Mouse (Mus musculus) MEL (cell line): ENCODE measurements at regions not wholly inside any gene's neighbourhood (a gene's known extent, or its start where the extent isn't known, plus 50 kb on each side); places are given as distances from the start of the nearest gene placed in this dataset.

ENCODE experiments used
- DNase-seq: peaks from one replicate; pipeline ENCODE4 v3.0.0; 2011; ENCODE audit warnings: low read depth, low spot score
- H3K27ac ChIP-seq: 2 replicates; pipeline ENCODE4 v1.5.1; 2012; ENCODE audit warnings: low read depth, mild to moderate bottlenecking, control low read depth, low read length, moderate library complexity; ENCODE audit not compliant: control insufficient read depth
- H3K27me3 ChIP-seq, 2 experiments: fragments of 150-350 bp in 1 of 2; sonication (generic) in 1 of 2; 2 replicates each; pipeline ENCODE4 v1.6.1; 2012; ENCODE audit warnings: low read length in 2 of 2, mild to moderate bottlenecking in 2 of 2, improper control_type of control experiment in 1 of 2, moderate library complexity in 1 of 2; ENCODE audit not compliant: insufficient read depth in 2 of 2, control insufficient read depth in 1 of 2
- H3K36me3 ChIP-seq, 2 experiments: 2 replicates each; pipeline ENCODE4 v1.6.1; 2012 to 2014; ENCODE audit warnings: low read length in 2 of 2, improper control_type of control experiment in 1 of 2, inconsistent platforms in 1 of 2, mild to moderate bottlenecking in 1 of 2; ENCODE audit not compliant: insufficient read depth in 2 of 2, control insufficient read depth in 1 of 2
- H3K4me1 ChIP-seq, 2 experiments: fragments of 150-350 bp in 1 of 2; sonication (generic) in 1 of 2; 2 replicates each; pipeline ENCODE4 v1.6.1; 2012; ENCODE audit warnings: low read length in 2 of 2, improper control_type of control experiment in 1 of 2, mild to moderate bottlenecking in 1 of 2; ENCODE audit not compliant: insufficient read depth in 2 of 2, control insufficient read depth in 1 of 2
- H3K4me3 ChIP-seq, 2 experiments: fragments of 150-350 bp in 1 of 2; sonication (generic) in 1 of 2; 2 replicates each; pipeline ENCODE4 v1.5.1; 2012; ENCODE audit warnings: low read depth in 2 of 2, low read length in 2 of 2, mild to moderate bottlenecking in 2 of 2, moderate library complexity in 2 of 2, control low read depth in 1 of 2, improper control_type of control experiment in 1 of 2; ENCODE audit not compliant: control insufficient read depth in 1 of 2, insufficient read depth in 1 of 2
- H3K79me2 ChIP-seq: 2 replicates; pipeline ENCODE4 v1.6.1; 2012; ENCODE audit warnings: mild to moderate bottlenecking, low read length, moderate library complexity; ENCODE audit not compliant: control insufficient read depth, poor library complexity, insufficient read depth
- H3K9ac ChIP-seq: 2 replicates; pipeline ENCODE4 v1.6.1; 2012; ENCODE audit warnings: low read depth, mild to moderate bottlenecking, control low read depth, low read length, moderate library complexity; ENCODE audit not compliant: control insufficient read depth, poor library complexity, severe bottlenecking
- H3K9me3 ChIP-seq: fragments of 150-350 bp; sonication (generic); replicated peaks from 2 replicates; pipeline ENCODE4 v1.6.1; 2012; ENCODE audit warnings: mild to moderate bottlenecking, low read length, improper control_type of control experiment, moderate library complexity; ENCODE audit not compliant: insufficient read depth
- BHLHE40 ChIP-seq: IDR thresholded peaks from 2 replicates; pipeline ENCODE4 v1.6.1; 2012; ENCODE audit warnings: low read depth, mild to moderate bottlenecking, inconsistent platforms, low read length, improper control_type of control experiment, borderline replicate concordance
- CTCF ChIP-seq, 3 experiments: IDR thresholded peaks in 2 of 3; conservative IDR thresholded peaks in 1 of 3; 2 replicates each; pipeline ENCODE4 v1.5.1; 2011 to 2012; ENCODE audit warnings: low read length in 3 of 3, low read depth in 2 of 3, mild to moderate bottlenecking in 2 of 3, improper control_type of control experiment in 1 of 3, inconsistent platforms in 1 of 3, mixed read lengths in 1 of 3, moderate library complexity in 1 of 3; ENCODE audit not compliant: control insufficient read depth in 1 of 3, insufficient read depth in 1 of 3, poor library complexity in 1 of 3, severe bottlenecking in 1 of 3
- EP300 ChIP-seq, 2 experiments: IDR thresholded peaks; 2 replicates each; pipeline ENCODE4 v1.6.1; 2011; ENCODE audit warnings: improper control_type of control experiment in 2 of 2, low read length in 2 of 2, low read depth in 1 of 2, mild to moderate bottlenecking in 1 of 2
- ETS1 ChIP-seq: IDR thresholded peaks from 2 replicates; pipeline ENCODE4 v1.6.1; 2012; ENCODE audit warnings: low read depth, mild to moderate bottlenecking, inconsistent platforms, low read length, improper control_type of control experiment, moderate library complexity
- JUND ChIP-seq: IDR thresholded peaks from 2 replicates; pipeline ENCODE4 v1.6.1; 2011; ENCODE audit warnings: low read depth, mild to moderate bottlenecking, improper control_type of control experiment, low read length
- KAT2A ChIP-seq: conservative IDR thresholded peaks from 2 replicates; pipeline ENCODE4 v1.6.1; 2012; ENCODE audit warnings: low read depth, low read length, improper control_type of control experiment, inconsistent platforms
- MEF2A ChIP-seq: IDR thresholded peaks from 2 replicates; pipeline ENCODE4 v1.6.1; 2014; ENCODE audit warnings: low read depth, mild to moderate bottlenecking, inconsistent platforms, low read length, improper control_type of control experiment; ENCODE audit not compliant: poor library complexity, insufficient replicate concordance, severe bottlenecking; ENCODE audit errors: extremely low read depth
- MXI1 ChIP-seq: IDR thresholded peaks from 2 replicates; pipeline ENCODE4 v1.6.1; 2011; ENCODE audit warnings: mild to moderate bottlenecking, low read depth, low read length, improper control_type of control experiment
- POLR2A ChIP-seq, 2 experiments: IDR thresholded peaks; 2 replicates each; pipeline ENCODE4 v1.6.1; 2011 to 2012; ENCODE audit warnings: low read length in 2 of 2, mild to moderate bottlenecking in 2 of 2, control low read depth in 1 of 2, improper control_type of control experiment in 1 of 2, low read depth in 1 of 2, moderate library complexity in 1 of 2; ENCODE audit not compliant: control insufficient read depth in 1 of 2, insufficient read depth in 1 of 2, poor library complexity in 1 of 2
- POLR2AphosphoS5 ChIP-seq: IDR thresholded peaks from 2 replicates; pipeline ENCODE4 v1.6.1; 2012; ENCODE audit warnings: low read depth, borderline replicate concordance, mild to moderate bottlenecking, inconsistent platforms, low read length, moderate library complexity, mixed read lengths
- TCF12 ChIP-seq: IDR thresholded peaks from 2 replicates; pipeline ENCODE4 v1.6.1; 2014; ENCODE audit warnings: low read depth, mild to moderate bottlenecking, inconsistent platforms, low read length, improper control_type of control experiment, moderate library complexity
- USF1 ChIP-seq: IDR thresholded peaks from 2 replicates; pipeline ENCODE4 v1.6.1; 2014; ENCODE audit warnings: low read depth, mild to moderate bottlenecking, inconsistent platforms, low read length, improper control_type of control experiment, moderate library complexity
- ZC3H11A ChIP-seq: IDR thresholded peaks from 2 replicates; pipeline ENCODE4 v1.6.1; 2012; ENCODE audit warnings: low read depth, mild to moderate bottlenecking, inconsistent platforms, low read length, improper control_type of control experiment
- ZKSCAN1 ChIP-seq: IDR thresholded peaks from 2 replicates; pipeline ENCODE4 v1.6.1; 2012; ENCODE audit warnings: low read depth, mild to moderate bottlenecking, inconsistent platforms, low read length, improper control_type of control experiment, moderate library complexity
- ZMIZ1 ChIP-seq: IDR thresholded peaks from 2 replicates; pipeline ENCODE4 v1.6.1; 2012; ENCODE audit warnings: low read depth, mild to moderate bottlenecking, inconsistent platforms, low read length, improper control_type of control experiment, moderate library complexity
- ZNF384 ChIP-seq: IDR thresholded peaks from 2 replicates; pipeline ENCODE4 v1.6.1; 2012; ENCODE audit warnings: low read depth, mild to moderate bottlenecking, inconsistent platforms, low read length, improper control_type of control experiment

- Histone ChIP-seq H3K9ac (no peak overlapping the region), H3K4me1 (no peaks in the 10 kb centered on the region), H3K79me2 (no peaks in the 10 kb centered on the region), H3K4me3 (no peak overlapping the region), H3K36me3 (no peaks in the 10 kb centered on the region), H3K27ac (no peak overlapping the region), H3K9me3 (no peaks in the 10 kb centered on the region), H3K27me3 (no peaks in the 10 kb centered on the region)
- TF ChIP-seq ZKSCAN1 = no peak
- TF ChIP-seq JUND = no peak
- no peak for TF ChIP-seq POLR2A (IDR thresholded peaks at IDR 0.05; ENCODE audit: control insufficient read depth in 1 of 2, insufficient read depth in 1 of 2, low read depth in 1 of 2, low read length in 2 of 2, poor library complexity in 1 of 2)
- no peak for TF ChIP-seq EP300 (IDR thresholded peaks at IDR 0.05; ENCODE audit: low read depth in 1 of 2, low read length in 2 of 2)
- TF ChIP-seq ZNF384 = no peak
- no peak for TF ChIP-seq CTCF (IDR thresholded peaks at IDR 0.05 in 2 of 3, conservative IDR thresholded peaks at IDR 0.05 in 1 of 3; ENCODE audit: control insufficient read depth in 1 of 3, insufficient read depth in 1 of 3, low read depth in 2 of 3, low read length in 3 of 3, poor library complexity in 1 of 3, severe bottlenecking in 1 of 3)
- TF ChIP-seq ZMIZ1 = no peak
- TF ChIP-seq MXI1 = no peak
- no peak for TF ChIP-seq MEF2A
- no peak for TF ChIP-seq ETS1
- no peak for TF ChIP-seq KAT2A
- DNase-seq = no peak
Observed at GRCm38 (mm10) chr11:45264001-45264400, 587.9 kb upstream of the Clint1 start.

- Histone ChIP-seq H3K4me3 (no peak overlapping the region), H3K27ac (no peak overlapping the region), H3K27me3 (no peaks in the 10 kb centered on the region), H3K79me2 (no peaks in the 10 kb centered on the region), H3K36me3 (no peaks in the 10 kb centered on the region), H3K4me1 (no peaks in the 10 kb centered on the region), H3K9ac (no peak overlapping the region), H3K9me3 (no peaks in the 10 kb centered on the region)
- TF ChIP-seq POLR2AphosphoS5 (no peak), ZC3H11A (no peak), TCF12 (no peak), USF1 (no peak), BHLHE40 (no peak), KAT2A (no peak)
- DNase-seq = no peak
Observed at GRCm38 (mm10) chr11:45265171-45265988, 586.5 kb upstream of the Clint1 start.
